Comparison of ENCODE assay signal across 8 mouse cellular contexts in the genomic region with DNA sequence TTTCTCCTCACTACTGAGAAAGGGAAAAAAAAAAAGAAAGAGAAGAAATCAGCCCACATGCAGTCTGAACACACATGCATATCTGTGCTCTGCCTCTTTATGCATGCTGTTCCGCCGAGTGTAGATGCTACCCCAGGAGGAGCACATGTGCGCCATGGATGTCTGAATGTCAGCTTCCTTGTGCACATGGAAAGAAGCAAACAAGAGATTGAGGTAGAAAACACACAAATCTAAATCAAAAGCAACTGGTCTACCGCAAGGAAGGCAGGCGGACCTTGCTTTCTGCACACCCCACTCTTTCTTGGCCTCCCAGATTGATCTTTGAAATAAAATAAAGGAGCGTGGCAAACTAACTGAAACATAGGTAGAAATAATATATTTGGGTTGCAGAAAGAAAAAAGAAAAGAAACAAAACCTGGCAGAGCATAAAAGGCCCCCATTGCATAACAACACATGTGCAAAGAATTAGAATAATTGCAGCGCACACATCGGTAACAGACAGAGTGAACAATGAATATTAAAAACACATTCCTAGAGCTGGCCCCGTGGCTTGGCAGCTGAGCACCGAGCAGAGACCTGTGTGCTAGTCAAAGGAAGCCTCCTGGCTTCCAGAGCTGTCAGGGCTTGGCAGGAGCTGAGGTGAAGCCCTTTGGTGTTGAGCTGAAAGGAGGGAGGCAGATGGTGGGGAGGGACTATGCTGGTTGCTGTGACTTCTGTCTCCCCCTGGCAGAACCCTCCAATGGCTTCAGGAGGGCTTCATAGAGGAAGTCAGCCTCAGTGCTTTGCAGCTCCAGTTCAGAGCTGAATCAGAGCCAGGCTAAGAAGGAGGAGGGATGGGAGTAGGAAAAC.
A peak's percentile ranks its signal among the peaks of the same experiment; 100 is the strongest.
DNase-seq lines count a peak whose midpoint lies in the region; ATAC-seq and TF ChIP-seq lines count a peak whose summit lies in the region.

No protein-coding gene starts in this region.

- H3K27me3 ChIP-seq in cerebellum, adult 2 months (ENCODE audit: control insufficient read depth, insufficient read depth, low read length) = no peaks in the 10 kb centered on the region
- no peaks in the 10 kb centered on the region for H3K27me3 ChIP-seq in forebrain, embryonic 16.5 days (replicated peaks; ENCODE audit: control insufficient read depth, insufficient read depth, low read length)
- no peaks in the 10 kb centered on the region for H3K27me3 ChIP-seq in midbrain, postnatal 0 days (ENCODE audit: insufficient read depth, low read length)
- no peaks in the 10 kb centered on the region for H3K27me3 ChIP-seq in liver, embryonic 12.5 days (replicated peaks)

- H3K4me2 ChIP-seq in forebrain, embryonic 16.5 days (ENCODE audit: low read length) = peak overlapping the region; percentile 34
- H3K4me2 ChIP-seq in midbrain, postnatal 0 days (ENCODE audit: low read depth, low read length, poor library complexity, severe bottlenecking) = no peak overlapping the region
- no peak overlapping the region for H3K4me2 ChIP-seq in liver, embryonic 12.5 days

- ATAC-seq in forebrain, embryonic 16.5 days = peak; percentile 94
- peak; percentile 83 for ATAC-seq in midbrain, postnatal 0 days (ENCODE audit: low FRiP score)
- ATAC-seq in liver, embryonic 12.5 days = no peak

- no peak overlapping the region for H3K9ac ChIP-seq in forebrain, embryonic 16.5 days (replicated peaks; ENCODE audit: low read depth, low read length)
- H3K9ac ChIP-seq in midbrain, postnatal 0 days (replicated peaks; ENCODE audit: low read length, poor library complexity, severe bottlenecking) = no peak overlapping the region
- no peak overlapping the region for H3K9ac ChIP-seq in liver, embryonic 12.5 days

- TF ChIP-seq CTCF in cerebellum, adult 2 months (IDR thresholded peaks at IDR 0.05; ENCODE audit: borderline replicate concordance, insufficient read depth, low read depth, low read length) = no peak; the same call in 1 of the 2 replicates
- TF ChIP-seq CTCF in midbrain, postnatal 0 days (IDR thresholded peaks at IDR 0.05) = no peak

- no peak for TF ChIP-seq POLR2A in cerebellum, adult 2 months (IDR thresholded peaks at IDR 0.05; ENCODE audit: borderline replicate concordance, insufficient read depth, low read length)

- no peaks in the 10 kb centered on the region for H3K9me3 ChIP-seq in forebrain, embryonic 16.5 days (ENCODE audit: control insufficient read depth, low read length)
- H3K9me3 ChIP-seq in midbrain, postnatal 0 days (ENCODE audit: low read length) = no peaks in the 10 kb centered on the region
- H3K9me3 ChIP-seq in liver, embryonic 12.5 days (replicated peaks) = no peaks in the 10 kb centered on the region

- H3K36me3 ChIP-seq in forebrain, embryonic 16.5 days (ENCODE audit: control insufficient read depth, insufficient read depth) = no peaks in the 10 kb centered on the region
- no peaks in the 10 kb centered on the region for H3K36me3 ChIP-seq in midbrain, postnatal 0 days (ENCODE audit: insufficient read depth, low read length)
- no peaks in the 10 kb centered on the region for H3K36me3 ChIP-seq in liver, embryonic 12.5 days

- intact Hi-C loops in left cerebral cortex, postnatal 10 days (cut with DNase I) = no loop called here

- peak; percentile 70 for DNase-seq in 3T3-L1 (ENCODE audit: low read depth, low spot score)
- peak; percentile 89 to 99 for DNase-seq in cerebellum, adult 2 months
- peak; percentile 23 to 43 for DNase-seq in left cerebral cortex, postnatal 10 days (ENCODE audit: extremely low spot score in 1 of 2, low spot score in 2 of 2)
- peak; percentile 93 for DNase-seq in midbrain, postnatal 0 days (ENCODE audit: low spot score)
- no peak for DNase-seq in thymus, postnatal 36 days
- DNase-seq in adrenal gland, adult (ENCODE audit: inconsistent age in 2 of 2, low spot score in 1 of 2) = no peak

- WGBS in cerebellum, adult 2 months = 16% methylated on average over 10 of the region's 10 CpGs
- WGBS in forebrain, embryonic 16.5 days = 12% methylated on average over 10 of the region's 10 CpGs
- 15% methylated on average over 10 of the region's 10 CpGs for WGBS in midbrain, postnatal 0 days
- 70% methylated on average over 10 of the region's 10 CpGs for WGBS in liver, embryonic 12.5 days (ENCODE audit: insufficient replicate concordance)

- H3K4me1 ChIP-seq in cerebellum, adult 2 months (ENCODE audit: control insufficient read depth, insufficient read depth, low read length) = peaks cover 13% of the 10 kb centered on the region
- H3K4me1 ChIP-seq in forebrain, embryonic 16.5 days (replicated peaks; ENCODE audit: control insufficient read depth, insufficient read depth, low read length) = peaks cover 23% of the 10 kb centered on the region
- peaks cover 16% of the 10 kb centered on the region for H3K4me1 ChIP-seq in midbrain, postnatal 0 days (ENCODE audit: insufficient read depth, low read length)
- H3K4me1 ChIP-seq in liver, embryonic 12.5 days = no peaks in the 10 kb centered on the region

- peak overlapping the region; percentile 16 for H3K4me3 ChIP-seq in cerebellum, adult 2 months (replicated peaks; ENCODE audit: insufficient read depth, low read depth, low read length)
- H3K4me3 ChIP-seq in forebrain, embryonic 16.5 days (replicated peaks; ENCODE audit: low read length) = no peak overlapping the region
- no peak overlapping the region for H3K4me3 ChIP-seq in midbrain, postnatal 0 days (ENCODE audit: low read depth, low read length)
- H3K4me3 ChIP-seq in liver, embryonic 12.5 days = no peak overlapping the region

- H3K27ac ChIP-seq in cerebellum, adult 2 months (ENCODE audit: insufficient read depth, low read length) = peak overlapping the region; percentile 65; the same call in 1 of the 2 replicates
- peak overlapping the region; percentile 58 for H3K27ac ChIP-seq in forebrain, embryonic 16.5 days (ENCODE audit: low read length)
- peak overlapping the region; percentile 64 for H3K27ac ChIP-seq in midbrain, postnatal 0 days (ENCODE audit: low read depth, low read length)
- no peak overlapping the region for H3K27ac ChIP-seq in liver, embryonic 12.5 days

Comparison
In these comparisons a context has a peak if more than half of its experiments do, and no peak if none do; other contexts are left out.
1. DNase-seq: peak in 3T3-L1 (single experiment), cerebellum, adult 2 months (2 of 2), left cerebral cortex, postnatal 10 days (2 of 2) and midbrain, postnatal 0 days (single experiment); none in thymus, postnatal 36 days (0 of 2) and adrenal gland, adult (0 of 2).